ENCODE assay signal across 33 mouse cellular contexts in genomic region chr19:45106689-45107088, GRCm38 (mm10). TPM values are rescaled to one million over a fixed set of nuclear protein-coding genes. Genes with fewer than 3 reads are reported as not detected.
DNase-seq lines count a peak whose midpoint lies in the region; ATAC-seq and TF ChIP-seq lines count a peak whose summit lies in the region.
"Had no signal": no experiment of that assay in that cellular context is flagged by ENCODE, and none has a peak within 500 bp of the region (broad histone marks: within the 10 kb centered on the region; RNA-seq: fewer than 3 reads in every experiment).

No protein-coding gene starts in this region.

- no peak overlapping the region for H3K4me2 ChIP-seq in stomach, embryonic 16.5 days (ENCODE audit: low read depth, low read length)
- no peak overlapping the region for H3K4me2 ChIP-seq in forebrain, postnatal 0 days (ENCODE audit: low read depth)
- H3K4me2 ChIP-seq in forebrain, embryonic 16.5 days (ENCODE audit: low read length) = no peak overlapping the region
- H3K4me2 ChIP-seq: embryonic facial prominence, embryonic 13.5 days; forebrain, embryonic 15.5 days; heart, embryonic 15.5 days; hindbrain, embryonic 12.5 days; midbrain, embryonic 15.5 days; neural tube, embryonic 15.5 days had no signal

- 49% methylated on average over 6 of the region's 6 CpGs for WGBS in stomach, embryonic 16.5 days
- 44% methylated on average over 6 of the region's 6 CpGs for WGBS in forebrain, postnatal 0 days
- WGBS in forebrain, embryonic 16.5 days = 48% methylated on average over 6 of the region's 6 CpGs

- DNase-seq in cerebellum, postnatal 25 days = peak; percentile 14 to 42
- no peak for DNase-seq in cerebellum, adult 8-10 months
- peak; percentile 16 to 25 for DNase-seq in spleen, postnatal 36 days (ENCODE audit: low spot score in 2 of 2)
- no peak for DNase-seq in spleen, postnatal 4 days (ENCODE audit: low spot score in 2 of 2)
- no peak for DNase-seq in forebrain, postnatal 0 days
- DNase-seq: adrenal gland, adult 8-10 months; kidney, adult 8-10 months; layer of hippocampus, postnatal 36 days; liver; lung, adult 2 months; retina, postnatal 1 day; right cerebral cortex, postnatal 14 days; thymus, postnatal 14 days had no signal

- H3K4me1 ChIP-seq in stomach, embryonic 16.5 days (ENCODE audit: control insufficient read depth, insufficient read depth, low read length) = no peaks in the 10 kb centered on the region
- no peaks in the 10 kb centered on the region for H3K4me1 ChIP-seq in forebrain, postnatal 0 days (ENCODE audit: insufficient read depth)
- peaks cover 7% of the 10 kb centered on the region; the same call in 1 of the 2 replicates for H3K4me1 ChIP-seq in forebrain, embryonic 16.5 days (replicated peaks; ENCODE audit: control insufficient read depth, insufficient read depth, low read length)
- H3K4me1 ChIP-seq: heart, embryonic 15.5 days had no signal

- ATAC-seq in stomach, embryonic 16.5 days (ENCODE audit: insufficient read depth, low FRiP score) = peak; percentile 56; the same call in 1 of the 2 replicates
- no peak for ATAC-seq in forebrain, postnatal 0 days
- ATAC-seq in forebrain, embryonic 16.5 days = no peak
- ATAC-seq: forebrain, embryonic 15.5 days; intestine, embryonic 16.5 days; midbrain, embryonic 15.5 days had no signal

- H3K27me3 ChIP-seq in stomach, embryonic 16.5 days (ENCODE audit: control insufficient read depth, insufficient read depth, low read length) = peaks cover 35% of the 10 kb centered on the region
- H3K27me3 ChIP-seq in forebrain, postnatal 0 days (ENCODE audit: insufficient read depth, low read length) = no peaks in the 10 kb centered on the region; the same call in 1 of the 2 replicates
- no peaks in the 10 kb centered on the region; the same call in 1 of the 2 replicates for H3K27me3 ChIP-seq in forebrain, embryonic 16.5 days (replicated peaks; ENCODE audit: control insufficient read depth, insufficient read depth, low read length)
- H3K27me3 ChIP-seq: forebrain, embryonic 15.5 days; midbrain, embryonic 15.5 days had no signal

- no peak overlapping the region for H3K27ac ChIP-seq in stomach, embryonic 16.5 days (ENCODE audit: low read length)
- H3K27ac ChIP-seq in forebrain, postnatal 0 days (ENCODE audit: low read depth, low read length) = no peak overlapping the region
- no peak overlapping the region for H3K27ac ChIP-seq in forebrain, embryonic 16.5 days (ENCODE audit: low read length)
- H3K27ac ChIP-seq: embryonic facial prominence, embryonic 13.5 days; forebrain, embryonic 10.5 days; forebrain, embryonic 15.5 days; heart, embryonic 15.5 days; hindbrain, embryonic 12.5 days; kidney, postnatal 0 days; liver, embryonic 14.5 days; midbrain, embryonic 10.5 days; midbrain, embryonic 15.5 days; neural tube, embryonic 15.5 days had no signal

- no peak overlapping the region for H3K9ac ChIP-seq in stomach, embryonic 16.5 days (ENCODE audit: low read length)
- H3K9ac ChIP-seq in forebrain, postnatal 0 days = no peak overlapping the region
- H3K9ac ChIP-seq in forebrain, embryonic 16.5 days (replicated peaks; ENCODE audit: low read depth, low read length) = no peak overlapping the region
- H3K9ac ChIP-seq: embryonic facial prominence, embryonic 13.5 days; forebrain, embryonic 15.5 days; heart, embryonic 15.5 days; hindbrain, embryonic 12.5 days; liver, embryonic 14.5 days; midbrain, embryonic 15.5 days; neural tube, embryonic 15.5 days had no signal

- no peak for TF ChIP-seq CTCF in forebrain, postnatal 0 days (IDR thresholded peaks at IDR 0.05; ENCODE audit: low read depth)

- no peaks in the 10 kb centered on the region for H3K9me3 ChIP-seq in stomach, embryonic 16.5 days (replicated peaks; ENCODE audit: control insufficient read depth, low read length)
- H3K9me3 ChIP-seq in forebrain, postnatal 0 days (ENCODE audit: low read length) = no peaks in the 10 kb centered on the region
- H3K9me3 ChIP-seq in forebrain, embryonic 16.5 days (ENCODE audit: control insufficient read depth, low read length) = no peaks in the 10 kb centered on the region
- H3K9me3 ChIP-seq: embryonic facial prominence, embryonic 13.5 days; forebrain, embryonic 10.5 days; forebrain, embryonic 15.5 days; heart, embryonic 15.5 days; hindbrain, embryonic 12.5 days; midbrain, embryonic 10.5 days; midbrain, embryonic 15.5 days; neural tube, embryonic 15.5 days had no signal

- H3K36me3 ChIP-seq in stomach, embryonic 16.5 days (ENCODE audit: control insufficient read depth, insufficient read depth, low read length) = no peaks in the 10 kb centered on the region
- H3K36me3 ChIP-seq in forebrain, postnatal 0 days (ENCODE audit: insufficient read depth) = no peaks in the 10 kb centered on the region
- no peaks in the 10 kb centered on the region for H3K36me3 ChIP-seq in forebrain, embryonic 16.5 days (ENCODE audit: control insufficient read depth, insufficient read depth)
- H3K36me3 ChIP-seq: embryonic facial prominence, embryonic 13.5 days; forebrain, embryonic 10.5 days; forebrain, embryonic 15.5 days; heart, embryonic 15.5 days; hindbrain, embryonic 12.5 days; midbrain, embryonic 10.5 days; midbrain, embryonic 15.5 days; neural tube, embryonic 15.5 days had no signal

- no peak overlapping the region for H3K4me3 ChIP-seq in stomach, embryonic 16.5 days (replicated peaks; ENCODE audit: low read length)
- H3K4me3 ChIP-seq in forebrain, postnatal 0 days (ENCODE audit: low read depth, low read length) = no peak overlapping the region
- no peak overlapping the region for H3K4me3 ChIP-seq in forebrain, embryonic 16.5 days (replicated peaks; ENCODE audit: low read length)
- H3K4me3 ChIP-seq: embryonic facial prominence, embryonic 13.5 days; forebrain, embryonic 10.5 days; forebrain, embryonic 15.5 days; heart, embryonic 15.5 days; hindbrain, embryonic 12.5 days; midbrain, embryonic 10.5 days; midbrain, embryonic 15.5 days; neural tube, embryonic 15.5 days had no signal

RNA-seq across cellular contexts. Expression of gene Kazald1, which starts 31.6 kb away (rescaled TPM):
- polyA plus RNA-seq in stomach, embryonic 16.5 days (2015; fragmentation: Nextera tagmentation; extraction: Ambion mirVana) = 22.9 and 41.4 TPM in 2 replicates
- total RNA-seq in forebrain, postnatal 0 days (2014; rRNA removed) = 1.8 and 6.1 TPM in 2 replicates
- 1.4 and 1.7 TPM in 2 replicates for polyA plus RNA-seq in forebrain, postnatal 0 days (2015; fragmentation: Nextera tagmentation; extraction: Ambion mirVana)
- polyA plus RNA-seq in forebrain, embryonic 16.5 days (2015; fragmentation: Nextera tagmentation; extraction: Ambion mirVana) = 0.80 and 3.4 TPM in 2 replicates

RNA-seq across cellular contexts. Expression of gene Tlx1, which starts 43.8 kb away (rescaled TPM):
- polyA plus RNA-seq in stomach, embryonic 16.5 days (2015; fragmentation: Nextera tagmentation; extraction: Ambion mirVana) = 1.1 and 3.5 TPM in 2 replicates
- not detected in 2 replicates for total RNA-seq in forebrain, postnatal 0 days (2014; rRNA removed)
- polyA plus RNA-seq in forebrain, postnatal 0 days (2015; fragmentation: Nextera tagmentation; extraction: Ambion mirVana) = not detected in 2 replicates
- polyA plus RNA-seq in forebrain, embryonic 16.5 days (2015; fragmentation: Nextera tagmentation; extraction: Ambion mirVana) = not detected in 2 replicates
- total RNA-seq: adrenal gland, adult 8-10 months; common myeloid progenitor, adult 5-6 weeks; gastrocnemius, adult 8-10 months; heart, postnatal 25 days; layer of hippocampus, postnatal 36 days; left cerebral cortex, postnatal 10 days; megakaryocyte progenitor cell, adult 5-6 weeks had no signal
- polyA plus RNA-seq: forebrain, embryonic 10.5 days; forebrain, embryonic 15.5 days; intestine, embryonic 16.5 days; kidney, postnatal 0 days; large intestine, adult 2 months; lung, adult 2 months; midbrain, embryonic 15.5 days; small intestine, adult 2 months had no signal

RNA-seq across cellular contexts. Expression of gene Sfxn3, which starts 59.4 kb away (rescaled TPM):
- 28.3 and 29.8 TPM in 2 replicates for polyA plus RNA-seq in stomach, embryonic 16.5 days (2015; fragmentation: Nextera tagmentation; extraction: Ambion mirVana)
- total RNA-seq in forebrain, postnatal 0 days (2014; rRNA removed) = 50.7 and 53.1 TPM in 2 replicates
- polyA plus RNA-seq in forebrain, postnatal 0 days (2015; fragmentation: Nextera tagmentation; extraction: Ambion mirVana) = 93.3 and 106 TPM in 2 replicates
- polyA plus RNA-seq in forebrain, embryonic 16.5 days (2015; fragmentation: Nextera tagmentation; extraction: Ambion mirVana) = 69.5 and 80.3 TPM in 2 replicates

Comparison
In these comparisons a context has a peak if more than half of its experiments do, and no peak if none do; other contexts are left out.
1. DNase-seq: peak in cerebellum, postnatal 25 days (2 of 2) and spleen, postnatal 36 days (2 of 2); none in cerebellum, adult 8-10 months (single experiment), spleen, postnatal 4 days (0 of 2) and forebrain, postnatal 0 days (single experiment).